Mouse (Mus musculus) skeletal muscle tissue, adult 2 months (tissue): ENCODE data around the gene Wipf3.

Experiments
- DNase-seq: peaks from one replicate; pipeline ENCODE4 v3.0.0-alpha.2; 2012; ENCODE audit warnings: low read depth, low spot score

The Wipf3 gene

GRCm38 (mm10) chr6:54531048-54531481 is 101.7 kb downstream of the Wipf3 start:
- peak; percentile 67 for DNase-seq

- no peak for DNase-seq
These were observed 106.1 kb downstream of the Wipf3 start for GRCm38 (mm10) chr6:54535485-54535884.

GRCm38 (mm10) chr6:54537053-54537452 is 107.7 kb downstream of the Wipf3 start:
- no peak for DNase-seq

- no peak for DNase-seq
These were observed 109.4 kb downstream of the Wipf3 start for GRCm38 (mm10) chr6:54538773-54539173.

GRCm38 (mm10) chr6:54539396-54539795 is 110.0 kb downstream of the Wipf3 start:
- DNase-seq, result no peak

- no peak for DNase-seq
These were observed 111.0 kb downstream of the Wipf3 start for GRCm38 (mm10) chr6:54540252-54540887.

GRCm38 (mm10) chr6:54542836-54543235 is 113.4 kb downstream of the Wipf3 start:
- no peak for DNase-seq

- DNase-seq, result no peak
These were observed 114.2 kb downstream of the Wipf3 start for GRCm38 (mm10) chr6:54543646-54544045.

GRCm38 (mm10) chr6:54548314-54549019 is 119.1 kb downstream of the Wipf3 start:
- DNase-seq, result no peak

GRCm38 (mm10) chr6:54549311-54549710 is 119.9 kb downstream of the Wipf3 start:
- DNase-seq, result no peak

- DNase-seq, result no peak
These were observed 121.5 kb downstream of the Wipf3 start for GRCm38 (mm10) chr6:54550801-54551323.

GRCm38 (mm10) chr6:54552721-54553413 is 123.5 kb downstream of the Wipf3 start:
- no peak for DNase-seq
